Mouse (Mus musculus) stomach, postnatal 0 days (tissue): ENCODE measurements around the gene Mdp1.

Experiments
- CTCF ChIP-seq: IDR thresholded peaks from 2 replicates; pipeline ENCODE4 v1.5.1; 2016; ENCODE audit warnings: antibody characterized with exemption, low read depth, mild to moderate bottlenecking, moderate library complexity
- EP300 ChIP-seq: optimal IDR thresholded peaks from 2 replicates; pipeline ENCODE3; 2016; ENCODE audit warnings: antibody characterized with exemption

GRCm38 (mm10) chr14:55643060-55643907, 17.0 kb downstream of the Mdp1 start, which contains the start of gene Tm9sf1:
- peak; percentile 25; the same call in 1 of the 2 replicates for TF ChIP-seq CTCF
- TF ChIP-seq EP300, result peak; percentile 95
